Mouse (Mus musculus) fibroblast of lung, adult 2 months (primary cell): ENCODE results near the gene Mipep.

Experiments
- DNase-seq: peaks from one replicate; pipeline ENCODE4 v3.0.0-alpha.2; 2011; ENCODE audit warnings: low read depth

The Mipep gene

GRCm38 (mm10) chr14:60871831-60872230 lies 87.5 kb downstream of the Mipep start:
- no peak for DNase-seq

DNA sequence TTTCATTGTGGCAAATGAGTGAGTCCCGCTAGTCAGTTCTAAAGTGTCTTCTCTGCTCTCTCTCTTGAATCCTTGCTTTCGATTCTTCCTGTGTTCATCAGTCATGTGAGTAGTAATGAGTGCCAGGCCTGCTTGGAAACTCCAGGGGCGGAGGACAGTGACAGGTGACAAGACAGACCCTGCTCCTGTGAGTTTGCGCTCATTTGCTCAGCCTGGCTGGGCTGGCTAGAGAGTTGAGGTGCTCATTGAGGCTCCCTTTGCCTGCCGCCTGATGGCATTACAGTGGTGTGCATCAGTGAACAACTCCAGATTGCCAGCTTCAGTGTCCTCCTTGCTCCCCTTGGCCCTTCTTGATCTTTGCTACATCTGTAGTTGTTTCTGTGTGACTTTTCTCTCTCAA lies 97.7 kb downstream of the Mipep start:
- no peak for DNase-seq

GRCm38 (mm10) chr14:60882681-60883080 lies 98.3 kb downstream of the Mipep start:
- no peak for DNase-seq

GRCm38 (mm10) chr14:60885361-60885950 lies 101.1 kb downstream of the Mipep start:
- no peak for DNase-seq

GRCm38 (mm10) chr14:60893882-60894281 lies 109.5 kb downstream of the Mipep start:
- DNase-seq, result no peak

DNA sequence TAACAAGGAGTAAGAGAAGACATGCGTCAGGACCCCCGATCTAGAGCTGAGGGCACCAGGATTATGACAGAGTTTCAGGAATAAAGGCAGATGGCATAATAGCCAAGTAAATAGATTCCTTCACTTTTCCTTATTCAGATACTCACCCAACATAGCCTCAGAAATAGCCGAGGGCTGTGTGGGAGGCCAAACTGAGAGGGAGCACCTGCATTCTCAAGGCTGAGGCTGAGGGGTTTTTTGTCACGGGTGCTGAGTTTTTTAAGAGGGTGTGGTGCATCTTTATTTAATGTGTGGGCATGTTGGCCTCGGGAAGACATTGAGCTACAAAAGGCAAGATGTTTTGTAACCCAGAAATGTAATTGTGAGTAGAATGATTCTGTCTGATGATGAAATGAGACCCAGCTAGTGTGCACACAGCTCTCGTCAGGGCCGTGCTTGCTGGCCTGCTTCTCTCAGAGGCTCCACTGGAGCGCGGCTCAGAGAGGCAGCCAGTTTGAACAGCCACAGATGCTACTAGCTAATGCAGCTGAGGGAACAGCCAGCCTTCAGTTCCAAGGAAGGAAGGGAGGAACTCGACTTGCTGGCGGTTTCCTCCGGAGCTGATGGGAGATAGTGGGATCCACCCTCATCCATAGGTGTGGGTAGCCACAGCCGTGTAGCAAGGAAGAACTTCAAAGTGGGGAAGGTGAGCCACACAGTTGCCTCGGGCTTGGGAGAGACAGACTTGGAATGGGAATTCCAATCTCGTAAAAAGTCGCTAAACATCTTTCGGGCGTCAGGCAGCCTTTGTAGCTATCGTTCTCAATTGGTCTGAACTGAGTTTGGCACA lies 111.0 kb downstream of the Mipep start:
- DNase-seq, result no peak

DNA sequence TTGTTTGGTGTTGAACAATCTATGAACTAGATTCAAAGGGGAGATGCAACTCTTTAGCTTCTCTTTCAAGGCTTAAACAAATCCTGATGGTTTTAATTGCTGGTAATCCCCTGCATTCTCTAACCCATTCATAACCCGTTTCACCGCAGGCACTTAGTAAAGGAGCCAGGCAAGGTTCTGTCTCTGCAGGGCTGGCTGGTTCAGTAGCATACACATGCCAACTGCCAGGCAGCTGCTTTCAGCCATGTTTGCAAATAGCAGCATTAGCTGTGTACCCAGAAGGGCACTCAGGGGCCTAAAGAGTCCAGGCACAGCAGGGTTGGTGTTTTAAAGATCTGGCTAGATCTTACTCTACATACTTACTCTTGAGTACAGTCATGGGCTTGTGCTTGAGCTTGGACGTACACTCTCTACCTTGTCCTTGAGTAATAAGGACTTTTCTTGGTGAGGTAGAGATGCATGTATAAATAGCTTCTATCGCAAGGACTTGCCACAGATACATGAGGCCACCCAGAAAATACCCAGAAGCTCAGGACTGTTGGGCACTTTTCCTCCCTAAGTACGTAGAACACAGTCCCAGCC lies 113.8 kb downstream of the Mipep start:
- DNase-seq, result no peak

- DNase-seq, result no peak
Observed at GRCm38 (mm10) chr14:60904501-60904900, 120.1 kb downstream of the Mipep start.

- DNase-seq, result no peak
Observed at GRCm38 (mm10) chr14:60906421-60907374, 122.3 kb downstream of the Mipep start.

DNA sequence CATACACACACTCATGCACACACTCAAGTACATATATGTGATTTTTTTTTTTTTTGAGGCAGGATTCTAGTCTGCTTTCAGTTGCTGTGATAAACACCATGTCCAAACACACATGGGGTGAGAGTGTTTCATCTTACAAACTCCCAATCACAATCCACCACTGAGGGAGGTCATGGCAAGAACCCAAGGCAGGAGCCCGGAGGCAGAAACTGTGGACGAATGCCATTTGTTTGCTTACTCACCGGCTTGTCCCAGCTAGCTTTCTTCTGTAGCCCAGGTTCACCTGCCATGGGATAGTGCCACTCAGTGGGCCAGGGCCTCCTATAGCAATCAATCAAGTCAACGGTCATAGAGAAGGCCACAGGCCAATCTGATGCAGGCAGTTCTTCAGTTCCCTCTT lies 125.0 kb downstream of the Mipep start:
- DNase-seq, result no peak

DNA sequence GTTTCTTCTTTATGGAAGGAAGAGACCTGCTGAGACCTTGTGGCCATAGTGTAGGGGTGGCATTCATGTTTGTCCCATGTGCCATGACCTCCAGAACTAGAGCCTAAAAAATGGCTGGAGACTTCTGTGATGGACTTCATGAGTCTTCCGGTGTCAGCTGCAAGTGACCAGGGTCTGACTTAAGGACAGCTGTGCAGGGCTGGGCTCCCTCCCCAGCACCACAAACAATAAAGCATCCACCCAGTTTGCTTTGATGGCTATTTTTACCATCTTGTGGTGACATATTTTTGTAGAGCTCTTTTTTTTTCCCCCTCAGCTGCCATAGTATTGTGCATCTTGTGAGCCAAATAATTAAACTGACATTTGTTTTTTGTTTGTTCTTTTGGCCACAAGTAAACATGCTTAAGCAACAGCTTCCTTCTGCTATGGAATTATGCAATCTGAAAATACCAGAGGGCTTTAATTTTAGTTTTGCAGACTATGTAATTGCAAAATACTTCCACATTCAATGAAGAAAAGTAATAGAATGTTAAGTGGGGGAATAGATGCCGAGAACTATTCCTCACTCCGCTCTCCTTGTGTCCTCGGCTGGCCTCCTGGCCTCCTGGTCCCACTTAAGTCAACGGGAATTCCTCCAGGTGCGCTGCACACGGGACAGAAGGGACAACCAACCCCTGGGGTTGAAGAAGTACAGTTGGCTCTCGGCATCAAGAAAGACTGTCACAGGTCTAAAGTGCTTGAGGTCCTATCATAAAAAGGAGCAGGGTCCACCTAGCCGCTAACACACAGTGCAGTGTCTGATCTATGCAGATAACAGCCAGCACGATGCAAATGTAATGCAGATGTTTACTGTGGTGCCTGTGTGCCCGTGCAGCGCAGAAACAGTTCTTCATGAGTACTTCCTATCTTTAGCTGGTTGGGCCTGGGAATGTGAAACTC lies 126.4 kb downstream of the Mipep start:
- no peak for DNase-seq

DNA sequence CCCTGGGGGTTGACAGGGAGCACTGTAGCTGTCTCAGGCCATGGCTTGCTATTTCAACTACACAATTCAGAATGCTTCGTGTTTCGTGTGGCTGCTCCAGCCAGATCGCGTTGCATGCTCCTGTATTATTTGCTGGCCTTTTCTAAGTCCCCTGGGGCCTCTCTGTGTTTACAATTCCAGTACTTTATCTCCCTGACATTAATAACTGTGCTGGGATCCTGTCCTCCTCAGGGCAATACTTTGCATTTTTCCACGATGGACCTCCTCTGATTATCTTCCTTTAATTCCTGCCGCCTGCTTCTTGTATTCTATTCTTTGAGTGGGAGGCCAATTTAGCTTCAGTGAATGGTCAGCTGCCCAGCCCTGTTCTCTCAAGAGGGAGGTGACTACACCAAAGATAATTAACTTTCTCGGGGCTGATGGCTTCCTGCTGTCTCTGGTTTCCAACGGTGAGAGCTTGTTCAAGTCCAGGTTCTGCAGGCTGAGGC lies 128.7 kb downstream of the Mipep start:
- no peak for DNase-seq

GRCm38 (mm10) chr14:60916661-60917060 lies 132.3 kb downstream of the Mipep start:
- DNase-seq, result peak; percentile 14

DNA sequence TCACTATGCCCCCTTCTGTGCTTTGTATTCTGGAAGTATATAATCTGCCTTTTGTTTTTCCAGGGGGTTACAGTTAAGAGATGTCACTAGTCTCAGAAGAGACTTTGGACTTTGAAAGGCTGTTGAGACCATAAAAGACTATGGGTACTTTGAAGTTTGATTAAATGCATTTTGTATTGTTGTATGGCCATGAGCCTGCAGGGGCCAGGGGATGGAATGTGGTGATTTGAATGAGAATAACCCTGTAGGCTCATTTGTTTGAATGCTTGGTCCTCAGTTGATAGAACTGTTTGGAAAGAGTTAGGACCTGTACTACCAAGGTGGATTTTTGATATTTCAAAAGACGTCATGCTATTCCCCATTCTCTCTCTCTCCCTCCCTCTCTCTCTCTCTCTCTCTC lies 141.6 kb downstream of the Mipep start:
- no peak for DNase-seq

DNA sequence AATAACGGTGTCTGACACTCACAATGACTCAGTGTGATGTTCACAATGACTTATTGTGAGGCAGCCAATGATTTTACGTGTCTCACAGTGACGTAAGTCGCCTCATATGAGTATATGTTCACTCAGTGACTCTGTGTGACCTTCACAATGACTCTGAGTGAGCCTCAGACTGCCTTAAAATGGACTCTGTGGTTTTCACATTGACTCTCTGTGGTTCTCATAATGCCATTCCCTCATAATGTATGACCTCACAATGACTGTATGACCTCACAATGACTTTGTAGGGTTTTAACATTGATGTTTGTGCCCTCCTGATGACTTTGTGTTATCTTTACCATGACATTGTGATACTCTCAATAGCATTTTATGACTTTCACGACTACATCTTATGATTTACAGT lies 151.3 kb downstream of the Mipep start:
- DNase-seq, result no peak

DNA sequence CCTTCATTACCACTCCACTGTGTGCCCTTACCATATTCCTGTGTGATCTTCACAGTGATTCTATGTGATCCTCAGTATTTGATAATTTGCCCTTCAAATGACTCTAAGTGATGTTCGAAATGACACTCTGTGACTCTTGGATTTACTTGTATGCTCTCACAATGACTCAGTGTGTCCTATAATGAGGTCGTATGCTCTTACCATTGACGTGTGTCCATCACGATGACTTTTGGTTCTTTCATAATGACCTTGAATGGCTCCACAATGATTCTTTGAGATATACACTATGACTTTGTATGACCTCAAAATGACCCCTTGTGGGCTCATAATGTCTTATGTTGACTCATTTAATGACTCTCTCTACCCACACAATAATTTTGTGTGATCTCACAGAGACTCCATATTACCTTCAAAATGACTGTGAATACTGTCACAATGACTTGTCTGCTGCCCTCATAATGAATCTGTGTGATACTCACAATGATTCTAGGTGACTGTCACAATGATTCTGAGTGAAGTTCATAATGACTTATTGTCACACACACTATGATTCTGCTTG lies 153.2 kb downstream of the Mipep start:
- no peak for DNase-seq
